Mouse (Mus musculus): Measurements from ENCODE around the gene Gm49321.

DNA sequence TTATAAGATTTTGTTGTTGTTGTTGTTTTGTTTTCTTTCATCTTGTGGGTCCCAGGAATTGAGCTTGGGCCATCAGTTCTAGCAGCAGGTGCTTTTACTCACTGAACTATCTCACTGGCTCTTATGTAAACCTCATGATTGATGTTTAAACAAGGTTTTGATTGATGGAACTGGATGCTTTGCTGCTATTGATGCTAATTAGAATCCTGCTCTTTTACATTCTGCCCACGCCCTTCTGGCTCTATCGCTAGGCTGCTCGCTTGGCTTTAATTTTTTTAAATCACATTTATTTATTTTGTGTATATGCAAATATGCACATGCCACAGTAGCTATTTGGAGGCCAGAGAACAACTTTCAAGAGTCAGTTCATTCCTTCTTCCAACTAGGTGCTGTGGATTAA lies 20.2 kb downstream of the Gm49321 start:
- no peak for TF ChIP-seq CTCF (IDR thresholded peaks at IDR 0.05; ENCODE audit: low read depth, low read length)
- TF ChIP-seq POLR2A (IDR thresholded peaks at IDR 0.05; ENCODE audit: extremely low read depth, insufficient read depth, low read length): no peak
